Mouse (Mus musculus): Measurements from ENCODE around the gene Parp4. TPM values are rescaled to one million over a fixed set of nuclear protein-coding genes. Genes with fewer than 3 reads are reported as not detected.

The Parp4 gene
- total RNA-seq, 2 experiments from 2014 or later, result 14.5 to 19.7 TPM

- TF ChIP-seq CTCF (IDR thresholded peaks at IDR 0.05), result no peak
- no peak for DNase-seq
- intact Hi-C loops (cut with DNase I), result loop anchor here (5.0 to 10.0 kb wide), 3 partner anchors 91 to 201 kb away; partner anchors contain the start of genes Mphosph8 and Pspc1
- H3K27ac ChIP-seq, result peak overlapping the region; percentile 90
- peak overlapping the region; percentile 87 for H3K4me3 ChIP-seq
These were observed 816 bp downstream of the Parp4 start for GRCm38 (mm10) chr14:56575969-56576901.

- Histone ChIP-seq H3K4me3 (no peak overlapping the region), H3K27ac (no peak overlapping the region)
- no peak for TF ChIP-seq CTCF (IDR thresholded peaks at IDR 0.05)
- intact Hi-C loops (cut with DNase I), result loop anchor here (5.0 to 10.0 kb wide), 3 partner anchors 88 to 204 kb away; partner anchors contain the start of genes Mphosph8 and Pspc1
- no peak for DNase-seq
These were observed 3.6 kb downstream of the Parp4 start for GRCm38 (mm10) chr14:56579011-56579410.

GRCm38 (mm10) chr14:56581117-56581516 is 5.7 kb downstream of the Parp4 start:
- DNase-seq, result no peak
- no peak for TF ChIP-seq CTCF (IDR thresholded peaks at IDR 0.05)
- Histone ChIP-seq H3K27ac (peak overlapping the region; percentile 69), H3K4me3 (no peak overlapping the region)
- intact Hi-C loops (cut with DNase I), result no loop called here

GRCm38 (mm10) chr14:56582294-56582693 is 6.9 kb downstream of the Parp4 start:
- TF ChIP-seq CTCF (IDR thresholded peaks at IDR 0.05), result no peak
- intact Hi-C loops (cut with DNase I), result no loop called here
- DNase-seq, result no peak
- no peak overlapping the region for H3K4me3 ChIP-seq
- H3K27ac ChIP-seq, result no peak overlapping the region

- no peak for TF ChIP-seq CTCF (IDR thresholded peaks at IDR 0.05)
- intact Hi-C loops (cut with DNase I), result loop anchor here (10.0 kb wide), 1 partner anchor 353 kb away; no protein-coding TSS in a partner anchor
- Histone ChIP-seq H3K4me3 (no peak overlapping the region), H3K27ac (no peak overlapping the region)
- DNase-seq, result no peak
These were observed 16.8 kb downstream of the Parp4 start for GRCm38 (mm10) chr14:56592191-56592590.

- DNase-seq, result no peak
- intact Hi-C loops (cut with DNase I), result loop anchor here (5.0 to 10.0 kb wide), 2 partner anchors 197 to 350 kb away; no protein-coding TSS in a partner anchor
- TF ChIP-seq CTCF (IDR thresholded peaks at IDR 0.05), result no peak
- H3K27ac ChIP-seq, result no peak overlapping the region
- no peak overlapping the region for H3K4me3 ChIP-seq
These were observed 19.4 kb downstream of the Parp4 start for GRCm38 (mm10) chr14:56594811-56595210.

- no peak overlapping the region for H3K27ac ChIP-seq
- H3K4me3 ChIP-seq, result no peak overlapping the region
- peak; percentile 75 for TF ChIP-seq CTCF (IDR thresholded peaks at IDR 0.05)
- peak; percentile 70 for DNase-seq
- intact Hi-C loops (cut with DNase I), result loop anchor here (5.0 to 10.0 kb wide), 2 partner anchors 194 to 346 kb away; no protein-coding TSS in a partner anchor
These were observed 23.3 kb downstream of the Parp4 start for GRCm38 (mm10) chr14:56598759-56599158.

- Histone ChIP-seq H3K4me3 (no peak overlapping the region), H3K27ac (no peak overlapping the region)
- TF ChIP-seq CTCF (IDR thresholded peaks at IDR 0.05), result no peak
- intact Hi-C loops (cut with DNase I), result no loop called here
- no peak for DNase-seq
These were observed 26.6 kb downstream of the Parp4 start for GRCm38 (mm10) chr14:56602069-56602468.

GRCm38 (mm10) chr14:56604438-56604837 is 29.0 kb downstream of the Parp4 start:
- Histone ChIP-seq H3K4me3 (no peak overlapping the region), H3K27ac (no peak overlapping the region)
- intact Hi-C loops (cut with DNase I), result no loop called here
- TF ChIP-seq CTCF (IDR thresholded peaks at IDR 0.05), result no peak
- no peak for DNase-seq

- no peak overlapping the region for H3K4me3 ChIP-seq
- TF ChIP-seq CTCF (IDR thresholded peaks at IDR 0.05), result no peak
- no peak for DNase-seq
- H3K27ac ChIP-seq, result no peak overlapping the region
- intact Hi-C loops (cut with DNase I), result no loop called here
These were observed 29.7 kb downstream of the Parp4 start for GRCm38 (mm10) chr14:56605136-56605535.

GRCm38 (mm10) chr14:56613212-56613611 is 37.8 kb downstream of the Parp4 start:
- Histone ChIP-seq H3K4me3 (no peak overlapping the region), H3K27ac (no peak overlapping the region)
- DNase-seq, result no peak
- TF ChIP-seq CTCF (IDR thresholded peaks at IDR 0.05), result no peak
- intact Hi-C loops (cut with DNase I), result no loop called here

- DNase-seq, result no peak
- intact Hi-C loops (cut with DNase I), result no loop called here
- no peak for TF ChIP-seq CTCF (IDR thresholded peaks at IDR 0.05)
- Histone ChIP-seq H3K4me3 (no peak overlapping the region), H3K27ac (no peak overlapping the region)
These were observed 42.1 kb downstream of the Parp4 start for GRCm38 (mm10) chr14:56617470-56617869.

- TF ChIP-seq CTCF (IDR thresholded peaks at IDR 0.05), result no peak
- DNase-seq, result no peak
- intact Hi-C loops (cut with DNase I), result no loop called here
- Histone ChIP-seq H3K27ac (no peak overlapping the region), H3K4me3 (no peak overlapping the region)
These were observed 45.0 kb downstream of the Parp4 start for GRCm38 (mm10) chr14:56620425-56620824.
